Mouse (Mus musculus) forebrain, embryonic 15.5 days (tissue): ENCODE data around the gene Cbx3. TPM values are rescaled to one million over a fixed set of nuclear protein-coding genes. Genes with fewer than 3 reads are reported as not detected.

Experiments
- polyA plus RNA-seq: library from polyadenylated mRNA; unstranded; fragments of >200 nt; fragmentation: Nextera tagmentation; extraction: Ambion mirVana; gene quantifications from 2 replicates; pipeline ENCODE4 v1.2.1, GENCODE M21; 2015

Gene Cbx3
- polyA plus RNA-seq, 1 experiment from 2014 or later = 585 TPM

Other genes starting within 250 kb of the Cbx3 start
- gene Nfe2l3, start 37.7 kb upstream of the Cbx3 start, polyA plus RNA-seq = 12.3 and 14.7 TPM in 2 replicates
- 1,746 and 1,773 TPM in 2 replicates for gene Hnrnpa2b1, start 466 bp upstream of the Cbx3 start, polyA plus RNA-seq
- 52.9 and 61.7 TPM in 2 replicates for gene Snx10, start 53.5 kb downstream of the Cbx3 start, polyA plus RNA-seq